Mouse (Mus musculus): ENCODE measurements around the gene Cideb.

Gene Cideb

DNA sequence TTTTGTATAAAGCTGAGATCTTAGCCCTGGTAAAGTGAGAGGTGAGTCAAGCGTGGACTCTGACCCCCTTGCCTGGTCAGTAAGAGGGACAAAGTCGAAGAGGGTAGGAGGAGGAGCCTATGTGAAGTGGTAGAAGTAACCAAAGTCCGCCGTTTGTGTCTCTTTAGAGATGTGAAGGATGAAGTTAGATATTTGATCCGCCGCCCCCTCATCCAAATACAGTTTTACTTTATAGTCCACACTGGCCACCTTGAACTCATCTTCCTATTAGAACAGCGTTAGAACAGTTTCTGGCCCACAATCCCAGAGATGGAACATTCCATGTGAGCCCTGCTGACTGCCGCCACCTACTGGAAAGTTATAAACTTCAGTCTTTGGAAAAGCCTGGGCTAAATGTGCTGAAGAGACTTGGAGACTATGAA, at the start of gene Cideb:
Cideb (minus strand) TSS at position 96 of the 422 bp plus-strand sequence.
- peak; percentile 45 for DNase-seq (ENCODE audit: low spot score)

- no peak for DNase-seq (ENCODE audit: low spot score)
Measured at GRCm38 (mm10) chr14:55795380-55796163, 37.3 kb upstream of the Cideb start.

GRCm38 (mm10) chr14:55793946-55794345, 35.7 kb upstream of the Cideb start:
- no peak for DNase-seq (ENCODE audit: low spot score)

GRCm38 (mm10) chr14:55793461-55793860, 35.2 kb upstream of the Cideb start:
- no peak for DNase-seq (ENCODE audit: low spot score)

DNA sequence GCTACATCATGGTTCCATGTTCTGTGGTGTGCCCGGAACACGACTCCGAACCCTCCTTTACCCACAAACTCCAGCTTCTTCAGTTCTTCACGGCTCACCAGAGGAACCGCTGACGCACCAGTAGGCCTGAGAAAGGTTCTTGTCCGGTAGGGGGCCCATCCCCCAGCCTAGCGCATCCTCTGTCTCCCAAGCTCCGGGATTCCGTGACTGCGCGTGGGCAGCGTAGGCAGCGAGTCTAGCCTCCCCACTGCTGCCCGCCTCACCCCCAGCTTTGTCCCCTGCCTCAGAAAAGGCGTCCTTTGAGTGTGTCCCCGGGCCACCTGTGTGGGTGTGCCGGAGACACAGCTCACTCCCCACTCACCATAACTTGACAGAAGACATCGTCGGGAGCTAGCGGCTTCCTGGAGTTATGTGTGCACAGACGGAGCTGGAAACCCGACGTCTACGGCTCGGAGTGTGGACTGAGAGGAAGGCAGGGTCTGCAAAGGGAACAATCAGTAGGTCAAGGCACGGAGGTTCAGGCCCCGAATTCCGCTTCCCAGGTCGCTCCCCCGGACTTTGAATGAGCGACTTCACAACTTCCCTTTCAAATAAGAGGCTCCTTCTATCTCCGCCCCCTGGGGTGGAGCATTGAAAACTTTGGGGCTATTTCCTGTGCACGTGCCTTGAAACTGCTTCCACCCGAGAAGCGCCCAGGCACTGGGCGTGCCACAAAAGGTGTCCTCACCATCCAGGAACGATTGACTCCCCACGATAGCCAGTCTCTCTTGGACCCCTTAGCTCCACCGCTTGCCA, 30.2 kb upstream of the Cideb start, which contains the start of gene Ripk3:
Ripk3 (minus strand) TSS at position 610 of the 795 bp plus-strand sequence.
- DNase-seq (ENCODE audit: low spot score) = no peak

DNA sequence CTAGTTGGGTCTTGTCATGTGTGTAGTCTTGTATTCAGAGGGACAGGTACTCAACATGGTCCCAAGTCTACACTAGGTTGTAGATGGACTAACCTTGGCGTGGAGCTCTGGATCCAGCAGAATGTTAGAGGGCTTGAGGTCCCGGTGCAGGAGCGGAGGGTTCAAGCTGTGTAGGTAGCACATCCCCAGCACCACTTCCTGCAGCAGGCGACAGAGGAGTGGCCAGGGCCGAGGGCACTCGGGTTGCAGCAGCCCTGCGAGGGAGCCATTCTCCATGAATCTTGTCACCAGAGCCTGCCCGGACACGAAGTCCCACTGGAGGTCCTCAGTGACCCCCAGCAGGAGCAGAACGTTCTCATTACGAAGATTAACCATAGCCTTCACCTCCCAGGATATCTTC, 29.5 kb upstream of the Cideb start:
- no peak for DNase-seq (ENCODE audit: low spot score)

- DNase-seq (ENCODE audit: low spot score) = no peak
Measured at GRCm38 (mm10) chr14:55785195-55785594, 26.9 kb upstream of the Cideb start.

DNA sequence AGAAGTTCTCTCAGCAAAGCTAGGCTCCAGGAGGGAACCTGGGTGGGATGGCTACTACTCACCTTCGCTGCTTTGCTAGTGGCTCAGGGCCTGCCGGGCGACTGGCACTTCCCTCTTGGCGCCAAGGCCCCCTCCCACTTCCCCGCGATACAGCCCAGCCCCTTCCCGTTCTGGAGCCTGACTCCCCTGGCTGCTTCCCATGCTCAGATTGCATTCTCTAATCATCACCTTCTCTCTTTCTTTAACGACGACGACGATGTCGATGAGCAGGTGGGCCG, 25.6 kb upstream of the Cideb start, which contains the start of gene Adcy4:
Adcy4 (minus strand) TSS at position 138 of the 278 bp plus-strand sequence.
- DNase-seq (ENCODE audit: low spot score) = no peak

- DNase-seq (ENCODE audit: low spot score) = no peak
Measured at GRCm38 (mm10) chr14:55783171-55783957, 25.1 kb upstream of the Cideb start.

DNA sequence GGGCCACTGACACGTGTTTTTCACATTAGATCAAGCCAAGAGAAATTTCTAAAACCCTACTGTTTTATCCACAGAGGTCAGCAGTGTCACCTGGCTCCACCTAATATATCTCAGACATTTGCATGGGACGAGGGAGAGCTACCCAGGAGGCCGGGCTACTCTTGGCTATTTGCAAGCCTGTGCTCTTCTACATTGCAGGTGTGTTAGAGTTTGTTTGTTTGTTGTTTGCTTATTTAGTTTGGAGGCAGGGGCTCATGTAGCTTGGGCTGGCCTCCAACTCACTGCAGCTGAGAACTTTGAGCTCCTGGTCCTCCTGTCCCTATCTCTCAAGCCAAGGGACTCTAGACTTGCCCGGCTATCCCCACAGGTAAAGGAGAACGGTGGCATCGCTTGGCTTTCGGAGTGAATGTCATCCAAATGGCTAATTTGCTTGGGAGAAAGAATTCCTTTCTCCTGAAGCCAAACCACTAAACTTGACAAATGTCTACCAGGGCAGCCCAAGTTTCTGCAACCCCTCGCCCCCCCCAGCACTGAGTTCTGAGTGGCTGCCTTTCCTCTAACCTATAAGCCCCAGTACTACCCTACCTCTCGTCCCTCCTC, 24.2 kb upstream of the Cideb start:
- peak; percentile 1 for DNase-seq (ENCODE audit: low spot score)

GRCm38 (mm10) chr14:55781310-55781709, 23.1 kb upstream of the Cideb start:
- DNase-seq (ENCODE audit: low spot score) = peak; percentile 68

DNA sequence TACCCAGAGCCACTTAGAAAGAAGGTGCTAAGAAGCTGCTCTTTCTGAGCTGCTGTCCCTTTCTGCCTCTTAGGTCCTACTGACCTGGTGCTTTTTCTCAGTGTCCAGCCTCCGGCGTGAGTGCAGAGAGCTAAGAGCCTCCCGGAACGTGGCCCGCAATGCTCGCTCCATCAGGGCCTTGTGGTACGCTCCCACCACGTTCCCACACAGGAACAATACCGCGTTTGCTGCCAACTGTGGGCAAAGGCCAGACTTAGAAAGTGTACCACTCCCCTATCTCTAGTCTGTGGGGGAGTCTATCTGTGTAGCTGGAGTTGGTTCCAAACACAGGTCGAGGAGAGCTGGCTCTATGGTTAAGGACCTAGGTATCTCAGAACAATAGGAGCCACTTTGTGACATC, 22.5 kb upstream of the Cideb start:
- peak; percentile 3 for DNase-seq (ENCODE audit: low spot score)

GRCm38 (mm10) chr14:55779656-55780055, 21.4 kb upstream of the Cideb start:
- peak; percentile 3 for DNase-seq (ENCODE audit: low spot score)

DNA sequence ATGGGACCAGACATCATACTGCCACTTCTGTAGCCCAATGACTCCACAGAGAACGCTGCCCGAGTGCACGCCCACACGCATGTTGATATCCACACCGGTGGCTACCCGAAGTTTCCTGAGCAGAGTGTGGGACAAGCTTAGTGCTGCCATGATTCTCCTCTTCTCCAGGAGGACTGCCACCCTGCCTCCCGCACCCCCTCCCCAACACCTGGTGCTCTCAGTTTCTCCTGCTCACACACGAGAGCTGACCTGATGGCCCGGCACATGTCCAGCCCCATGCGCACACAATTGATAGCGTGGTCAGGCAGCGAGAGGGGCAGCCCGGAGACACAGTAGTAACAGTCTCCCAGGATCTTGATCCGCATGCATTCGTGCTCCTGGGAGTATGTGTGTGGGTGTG, 20.4 kb upstream of the Cideb start:
- peak; percentile 2 for DNase-seq (ENCODE audit: low spot score)

GRCm38 (mm10) chr14:55777806-55778205, 19.5 kb upstream of the Cideb start:
- DNase-seq (ENCODE audit: low spot score) = no peak

- DNase-seq (ENCODE audit: low spot score) = no peak
Measured at GRCm38 (mm10) chr14:55777176-55777575, 18.9 kb upstream of the Cideb start.

- no peak for DNase-seq (ENCODE audit: low spot score)
Measured at GRCm38 (mm10) chr14:55776711-55777110, 18.5 kb upstream of the Cideb start.

DNA sequence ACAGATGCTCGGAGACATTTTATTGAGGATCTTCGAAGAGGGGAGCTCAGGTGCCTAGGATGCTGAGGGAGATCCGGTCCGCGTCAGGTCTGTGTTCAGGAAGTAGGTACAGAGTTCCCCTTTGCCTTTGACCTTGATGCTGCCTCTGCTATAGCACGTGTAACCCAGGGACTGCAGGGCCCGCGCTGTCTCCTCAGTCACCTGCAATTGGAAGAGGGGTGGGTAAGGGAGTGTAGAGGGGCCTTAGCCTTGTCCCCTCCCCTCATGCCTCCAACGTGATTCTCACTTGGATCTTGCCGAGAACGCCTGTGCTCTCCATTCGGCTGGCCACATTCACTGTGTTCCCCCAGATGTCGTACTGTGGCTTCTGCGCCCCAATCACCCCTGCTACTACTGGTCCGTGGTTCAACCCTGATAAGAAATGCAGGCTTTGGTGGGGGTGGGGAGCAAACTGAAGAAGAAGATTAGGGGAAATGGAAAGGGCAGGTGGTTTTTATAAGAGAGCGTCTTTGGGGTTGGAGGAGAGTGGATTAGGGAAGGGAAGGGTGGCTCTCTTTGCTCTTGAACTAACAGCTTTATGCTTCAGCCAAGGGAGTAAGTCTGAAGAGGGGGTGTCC, 10.9 kb upstream of the Cideb start:
- DNase-seq (ENCODE audit: low spot score) = no peak

GRCm38 (mm10) chr14:55768555-55768954, 10.3 kb upstream of the Cideb start:
- no peak for DNase-seq (ENCODE audit: low spot score)

DNA sequence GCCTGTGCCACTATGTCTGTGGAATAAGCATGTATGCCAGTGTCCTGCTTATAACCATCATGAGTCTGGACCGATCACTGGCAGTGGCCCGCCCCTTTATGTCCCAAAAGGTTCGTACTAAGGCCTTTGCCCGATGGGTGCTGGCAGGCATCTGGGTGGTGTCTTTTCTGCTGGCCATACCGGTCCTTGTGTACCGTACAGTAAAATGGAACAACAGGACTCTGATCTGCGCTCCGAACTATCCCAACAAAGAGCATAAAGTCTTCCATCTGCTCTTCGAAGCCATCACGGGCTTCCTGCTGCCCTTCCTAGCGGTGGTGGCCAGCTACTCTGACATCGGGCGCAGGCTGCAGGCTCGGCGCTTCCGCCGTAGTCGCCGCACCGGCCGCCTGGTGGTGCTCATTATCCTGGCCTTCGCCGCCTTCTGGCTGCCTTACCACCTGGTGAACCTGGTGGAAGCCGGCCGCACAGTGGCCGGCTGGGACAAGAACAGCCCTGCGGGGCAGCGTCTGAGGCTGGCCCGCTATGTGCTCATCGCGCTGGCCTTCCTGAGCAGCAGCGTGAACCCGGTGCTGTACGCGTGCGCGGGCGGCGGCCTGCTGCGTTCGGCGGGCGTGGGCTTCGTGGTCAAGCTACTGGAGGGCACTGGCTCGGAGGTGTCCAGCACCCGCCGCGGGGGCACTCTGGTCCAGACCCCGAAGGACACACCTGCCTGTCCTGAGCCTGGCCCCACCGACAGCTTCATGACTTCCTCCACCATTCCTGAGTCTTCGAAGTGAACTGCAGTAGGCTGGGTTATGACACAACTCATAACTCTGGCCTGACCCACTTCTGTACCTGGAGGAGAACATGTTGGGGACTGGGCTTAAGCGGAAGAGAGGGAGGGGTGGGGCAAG, 9.5 kb upstream of the Cideb start:
- DNase-seq (ENCODE audit: low spot score) = no peak

DNA sequence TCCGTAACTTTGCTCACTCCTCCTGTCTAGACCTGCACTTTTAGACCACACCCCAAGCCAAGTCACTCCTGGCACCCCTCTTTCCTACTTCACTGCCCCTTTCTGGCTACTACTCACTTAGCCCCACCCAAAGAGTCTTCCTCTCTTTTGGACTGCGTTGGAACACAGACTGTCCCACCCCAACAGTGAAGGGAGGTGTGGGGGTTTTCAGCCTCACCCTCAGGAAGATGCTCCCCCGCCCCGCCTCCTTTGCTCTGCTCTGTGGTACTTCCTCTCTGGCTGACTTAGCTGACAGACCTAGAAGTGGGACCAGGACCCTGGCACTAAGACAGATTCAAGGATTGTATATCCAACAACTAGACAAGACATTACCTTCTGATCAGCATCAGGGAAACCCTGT, 7.4 kb upstream of the Cideb start, which contains the start of gene Ltb4r1:
Ltb4r1 (plus strand) TSS at position 267 of the 400 bp plus-strand sequence.
- DNase-seq (ENCODE audit: low spot score) = no peak
